Mouse (Mus musculus): ENCODE data around the gene Odf4.

GRCm38 (mm10) chr11:68902367-68902766, 24.5 kb downstream of the Odf4 start:
- no peak for TF ChIP-seq CTCF (IDR thresholded peaks at IDR 0.05; ENCODE audit: low read depth)
- no peak for TF ChIP-seq EP300 (IDR thresholded peaks at IDR 0.05; ENCODE audit: low read depth)

Data from heart, postnatal 0 days (tissue).